Mouse (Mus musculus): ENCODE measurements around the gene Mto1.

- no peak for TF ChIP-seq HCFC1 (IDR thresholded peaks at IDR 0.05; ENCODE audit: borderline replicate concordance, insufficient read depth, low read length)
- TF ChIP-seq ZC3H11A (IDR thresholded peaks at IDR 0.05; ENCODE audit: borderline replicate concordance, low read depth, low read length), result no peak
- no peak for TF ChIP-seq CHD2 (IDR thresholded peaks at IDR 0.05; ENCODE audit: low read depth, low read length)
- TF ChIP-seq MAFK (IDR thresholded peaks at IDR 0.05; ENCODE audit: insufficient read depth, low read depth, low read length), result no peak
Measured at GRCm38 (mm10) chr9:78463337-78463736, 15.3 kb downstream of the Mto1 start.

Measured in ES-E14 (cell line).